Comparison of ENCODE assay signal across 8 mouse cellular contexts in genomic region chr11:77800869-77801701, GRCm38 (mm10). TPM values are rescaled to one million over a fixed set of nuclear protein-coding genes. Genes with fewer than 3 reads are reported as not detected.
DNase-seq lines count a peak whose midpoint lies in the region; ATAC-seq and TF ChIP-seq lines count a peak whose summit lies in the region.

No protein-coding gene starts in this region.

- H3K36me3 ChIP-seq in embryonic facial prominence, embryonic 11.5 days (replicated peaks; ENCODE audit: control insufficient read depth, insufficient read depth, low read depth, low read length), result no peaks in the 10 kb centered on the region
- H3K36me3 ChIP-seq in heart, embryonic 11.5 days (ENCODE audit: control insufficient read depth, insufficient read depth, low read length), result no peaks in the 10 kb centered on the region
- no peaks in the 10 kb centered on the region for H3K36me3 ChIP-seq in lung, embryonic 15.5 days

- no peak for TF ChIP-seq CTCF in left cerebral cortex, adult 2 months (IDR thresholded peaks at IDR 0.05)

- H3K4me3 ChIP-seq in left cerebral cortex, adult 2 months, result peak overlapping the region; percentile 43
- H3K4me3 ChIP-seq in embryonic facial prominence, embryonic 11.5 days (ENCODE audit: low read depth, low read length), result no peak overlapping the region
- peak overlapping the region; percentile 47 for H3K4me3 ChIP-seq in heart, embryonic 11.5 days (ENCODE audit: low read depth, low read length)
- peak overlapping the region; percentile 16; the same call in 1 of the 2 replicates for H3K4me3 ChIP-seq in lung, embryonic 15.5 days

- peak in 1 of 2 experiments; percentile 55 for DNase-seq in left cerebral cortex, adult 2 months (ENCODE audit: extremely low spot score in 1 of 2, low spot score in 2 of 2)
- no peak for DNase-seq in left cerebral cortex, adult 8-10 months (ENCODE audit: low spot score in 2 of 2)
- DNase-seq in embryonic facial prominence, embryonic 11.5 days (ENCODE audit: low spot score), result peak; percentile 43
- peak; percentile 69 to 77 for DNase-seq in kidney, adult 8-10 months
- DNase-seq in retina, embryonic 14.5 days (ENCODE audit: low spot score), result peak; percentile 47
- no peak for DNase-seq in right cerebral cortex, postnatal 36 days (ENCODE audit: low spot score in 2 of 2)

- no peaks in the 10 kb centered on the region for H3K9me3 ChIP-seq in embryonic facial prominence, embryonic 11.5 days (replicated peaks; ENCODE audit: control insufficient read depth, low read length)
- no peaks in the 10 kb centered on the region for H3K9me3 ChIP-seq in heart, embryonic 11.5 days (replicated peaks; ENCODE audit: control insufficient read depth, low read length)
- H3K9me3 ChIP-seq in lung, embryonic 15.5 days, result no peaks in the 10 kb centered on the region

- WGBS in embryonic facial prominence, embryonic 11.5 days, result 19% methylated on average over 15 of the region's 15 CpGs
- 4% methylated on average over 15 of the region's 15 CpGs for WGBS in heart, embryonic 11.5 days (ENCODE audit: insufficient replicate concordance)
- 8% methylated on average over 15 of the region's 15 CpGs for WGBS in lung, embryonic 15.5 days

- H3K4me2 ChIP-seq in embryonic facial prominence, embryonic 11.5 days (ENCODE audit: low read depth, low read length), result 0 out of 2 replicates have a peak overlapping the region, but pooled peaks have one; percentile 4
- H3K4me2 ChIP-seq in heart, embryonic 11.5 days, result peak overlapping the region; percentile 83
- peak overlapping the region; percentile 50 for H3K4me2 ChIP-seq in lung, embryonic 15.5 days

- no peaks in the 10 kb centered on the region for H3K27me3 ChIP-seq in embryonic facial prominence, embryonic 11.5 days (ENCODE audit: control insufficient read depth, insufficient read depth, low read length)
- H3K27me3 ChIP-seq in heart, embryonic 11.5 days (ENCODE audit: control insufficient read depth, insufficient read depth, low read length), result no peaks in the 10 kb centered on the region
- H3K27me3 ChIP-seq in lung, embryonic 15.5 days, result no peaks in the 10 kb centered on the region

- ATAC-seq in embryonic facial prominence, embryonic 11.5 days (replicated peaks; ENCODE audit: insufficient number of reproducible peaks, low FRiP score, low TSS enrichment, low read depth), result peak; percentile 83
- peak; percentile 86 for ATAC-seq in heart, embryonic 11.5 days (replicated peaks; ENCODE audit: insufficient number of reproducible peaks, low FRiP score, low TSS enrichment)
- ATAC-seq in lung, embryonic 15.5 days (ENCODE audit: borderline replicate concordance, extremely low read depth, low FRiP score, low TSS enrichment), result peak; percentile 88

- H3K4me1 ChIP-seq in embryonic facial prominence, embryonic 11.5 days (ENCODE audit: control insufficient read depth, insufficient read depth, low read length), result peaks cover 9% of the 10 kb centered on the region; the same call in 1 of the 2 replicates
- peaks cover 39% of the 10 kb centered on the region for H3K4me1 ChIP-seq in heart, embryonic 11.5 days (ENCODE audit: control insufficient read depth, insufficient read depth, low read length)
- H3K4me1 ChIP-seq in lung, embryonic 15.5 days, result peaks cover 30% of the 10 kb centered on the region

- H3K27ac ChIP-seq in left cerebral cortex, adult 2 months, result peak overlapping the region; percentile 92
- H3K27ac ChIP-seq in embryonic facial prominence, embryonic 11.5 days (replicated peaks; ENCODE audit: low read depth, low read length), result peak overlapping the region; percentile 2; the same call in 1 of the 2 replicates
- peak overlapping the region; percentile 97 for H3K27ac ChIP-seq in heart, embryonic 11.5 days (ENCODE audit: low read depth, low read length)
- H3K27ac ChIP-seq in lung, embryonic 15.5 days, result peak overlapping the region; percentile 38

- intact Hi-C loops in left cerebral cortex, adult 2 months (cut with DNase I), result no loop called here

- peak overlapping the region; percentile 28; the same call in 1 of the 2 replicates for H3K9ac ChIP-seq in embryonic facial prominence, embryonic 11.5 days (replicated peaks; ENCODE audit: low read length)
- H3K9ac ChIP-seq in heart, embryonic 11.5 days (ENCODE audit: low read depth, low read length), result peak overlapping the region; percentile 77
- H3K9ac ChIP-seq in lung, embryonic 15.5 days, result peak overlapping the region; percentile 22

RNA-seq across cellular contexts. Expression of gene Gm10277, which starts 13.5 kb away (rescaled TPM):
- not detected for total RNA-seq in left cerebral cortex, adult 2 months (2021)
- total RNA-seq in left cerebral cortex, adult 8-10 months (2022), result not detected
- polyA plus RNA-seq in embryonic facial prominence, embryonic 11.5 days (2014; fragmentation: Nextera tagmentation; extraction: Ambion mirVana), result 0.35 and 0.49 TPM in 2 replicates
- polyA plus RNA-seq in heart, embryonic 11.5 days (2014; fragmentation: Nextera tagmentation; extraction: Ambion mirVana), result 0.55 and 0.87 TPM in 2 replicates
- polyA plus RNA-seq in lung, embryonic 15.5 days (2015; fragmentation: Nextera tagmentation; extraction: Ambion mirVana), result 0.94 and 1.5 TPM in 2 replicates

RNA-seq across cellular contexts. Expression of gene Myo18a, which starts 38.0 kb away (rescaled TPM):
- total RNA-seq in left cerebral cortex, adult 2 months (2021), result 100 to 1,000 TPM; 164 to 169 TPM
- total RNA-seq in left cerebral cortex, adult 8-10 months (2022), result 100 to 1,000 TPM; 133 to 174 (median 147) TPM
- polyA plus RNA-seq in embryonic facial prominence, embryonic 11.5 days (2014; fragmentation: Nextera tagmentation; extraction: Ambion mirVana), result 12.3 and 14.5 TPM in 2 replicates
- polyA plus RNA-seq in heart, embryonic 11.5 days (2014; fragmentation: Nextera tagmentation; extraction: Ambion mirVana), result 94.0 and 96.7 TPM in 2 replicates
- 37.8 and 46.2 TPM in 2 replicates for polyA plus RNA-seq in lung, embryonic 15.5 days (2015; fragmentation: Nextera tagmentation; extraction: Ambion mirVana)

Comparison
In these comparisons a context has a peak if more than half of its experiments do, and no peak if none do; other contexts are left out.
1. DNase-seq: peak in embryonic facial prominence, embryonic 11.5 days (single experiment), kidney, adult 8-10 months (2 of 2) and retina, embryonic 14.5 days (single experiment); none in left cerebral cortex, adult 8-10 months (0 of 2) and right cerebral cortex, postnatal 36 days (0 of 2).
2. H3K27ac ChIP-seq: peak in every context shown above with its lines; median percentile 97 in heart, embryonic 11.5 days; 92 in left cerebral cortex, adult 2 months; 38 in lung, embryonic 15.5 days; 2 in embryonic facial prominence, embryonic 11.5 days.
3. H3K4me2 ChIP-seq: peak in every context shown above with its lines; median percentile 83 in heart, embryonic 11.5 days; 50 in lung, embryonic 15.5 days; 4 in embryonic facial prominence, embryonic 11.5 days.
4. H3K9ac ChIP-seq: peak in every context shown above with its lines; median percentile 77 in heart, embryonic 11.5 days; 28 in embryonic facial prominence, embryonic 11.5 days; 22 in lung, embryonic 15.5 days.
5. Peak in every context shown above with its lines, with median percentiles within 50 percentile points of each other: ATAC-seq.